7 mouse cellular contexts compared by ENCODE assay signal in the genomic region with DNA sequence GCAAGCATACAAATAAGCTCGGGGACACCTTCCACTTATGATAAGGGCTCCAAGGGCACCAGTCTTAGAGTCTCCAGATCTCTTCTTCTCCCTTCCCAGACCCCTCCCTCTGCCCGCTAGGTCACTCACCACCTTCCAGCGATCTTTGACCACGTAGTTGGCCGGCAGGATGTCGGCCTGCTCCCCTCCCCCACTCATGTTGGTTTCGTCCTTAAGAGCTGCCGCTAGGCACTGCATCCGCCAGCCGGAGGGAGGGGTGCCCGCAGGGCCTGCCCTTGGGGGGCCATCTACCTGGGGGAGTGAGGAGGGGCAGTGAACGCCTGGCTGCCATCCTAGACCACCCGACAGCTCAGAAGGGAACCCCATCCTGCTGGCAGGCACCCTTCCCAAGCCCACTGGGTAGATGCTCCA. TPM values are rescaled to one million over a fixed set of nuclear protein-coding genes. Genes with fewer than 3 reads are reported as not detected.
DNase-seq lines count a peak whose midpoint lies in the region; ATAC-seq and TF ChIP-seq lines count a peak whose summit lies in the region.

No protein-coding gene starts in this region.

- H3K9ac ChIP-seq in hindbrain, embryonic 14.5 days, result peak overlapping the region; percentile 60
- no peak overlapping the region for H3K9ac ChIP-seq in limb, embryonic 14.5 days (ENCODE audit: low read depth, low read length, severe bottlenecking)

- no peaks in the 10 kb centered on the region for H3K36me3 ChIP-seq in spleen, adult 2 months (ENCODE audit: control insufficient read depth, insufficient read depth, low read length)
- peaks cover 31% of the 10 kb centered on the region for H3K36me3 ChIP-seq in hindbrain, embryonic 14.5 days (replicated peaks; ENCODE audit: control insufficient read depth, insufficient read depth)
- no peaks in the 10 kb centered on the region for H3K36me3 ChIP-seq in limb, embryonic 14.5 days (ENCODE audit: control insufficient read depth, insufficient read depth, low read length)
- H3K36me3 ChIP-seq in thymus, adult 2 months (ENCODE audit: control insufficient read depth, insufficient read depth, low read length), result no peaks in the 10 kb centered on the region

- H3K4me3 ChIP-seq in spleen, adult 2 months (ENCODE audit: extremely low read depth, insufficient read depth, insufficient read length), result peak overlapping the region; percentile 51
- peak overlapping the region; percentile 31 for H3K4me3 ChIP-seq in hindbrain, embryonic 14.5 days (replicated peaks; ENCODE audit: low read length)
- peak overlapping the region; percentile 22 for H3K4me3 ChIP-seq in limb, embryonic 14.5 days (replicated peaks; ENCODE audit: low read length)
- no peak overlapping the region for H3K4me3 ChIP-seq in thymus, adult 2 months (ENCODE audit: control insufficient read depth, insufficient read depth, low read length)

- H3K4me2 ChIP-seq in hindbrain, embryonic 14.5 days (replicated peaks), result peak overlapping the region; percentile 77
- peak overlapping the region; percentile 43 for H3K4me2 ChIP-seq in limb, embryonic 14.5 days (replicated peaks; ENCODE audit: low read depth, low read length, severe bottlenecking)

- peaks cover 11% of the 10 kb centered on the region for H3K27me3 ChIP-seq in spleen, adult 2 months (ENCODE audit: control insufficient read depth, insufficient read depth, low read length)
- no peaks in the 10 kb centered on the region for H3K27me3 ChIP-seq in hindbrain, embryonic 14.5 days (ENCODE audit: control insufficient read depth, insufficient read depth, low read length)
- peaks cover 63% of the 10 kb centered on the region for H3K27me3 ChIP-seq in limb, embryonic 14.5 days (ENCODE audit: control insufficient read depth, insufficient read depth, low read length)
- H3K27me3 ChIP-seq in thymus, adult 2 months (ENCODE audit: control insufficient read depth, insufficient read depth, low read length), result peaks cover 26% of the 10 kb centered on the region

- no peaks in the 10 kb centered on the region for H3K9me3 ChIP-seq in hindbrain, embryonic 14.5 days (ENCODE audit: control insufficient read depth, low read length)
- no peaks in the 10 kb centered on the region for H3K9me3 ChIP-seq in limb, embryonic 14.5 days (ENCODE audit: control insufficient read depth, low read length)

- no peak overlapping the region; the same call in 1 of the 2 replicates for H3K27ac ChIP-seq in spleen, adult 2 months (ENCODE audit: insufficient read depth, low read length)
- no peak overlapping the region for H3K27ac ChIP-seq in hindbrain, embryonic 14.5 days
- H3K27ac ChIP-seq in limb, embryonic 14.5 days (replicated peaks; ENCODE audit: low read depth, low read length), result no peak overlapping the region
- H3K27ac ChIP-seq in thymus, adult 2 months (ENCODE audit: control insufficient read depth, insufficient read depth, low read length), result no peak overlapping the region

- WGBS in spleen, adult 2 months, result 2% methylated on average over 13 of the region's 13 CpGs
- WGBS in hindbrain, embryonic 14.5 days, result under 1% methylated on average over 13 of the region's 13 CpGs
- WGBS in limb, embryonic 14.5 days, result 2% methylated on average over 13 of the region's 13 CpGs
- WGBS in thymus, adult 2 months, result 3% methylated on average over 13 of the region's 13 CpGs

- TF ChIP-seq POLR2A in spleen, adult 2 months (IDR thresholded peaks at IDR 0.05; ENCODE audit: low read depth, low read length), result no peak
- no peak for TF ChIP-seq POLR2A in limb, embryonic 14.5 days (IDR thresholded peaks at IDR 0.05; ENCODE audit: borderline replicate concordance, extremely low read depth, insufficient read depth, insufficient read length)
- TF ChIP-seq POLR2A in thymus, adult 2 months (IDR thresholded peaks at IDR 0.05; ENCODE audit: control insufficient read depth, extremely low read depth, insufficient read depth, low read length, poor library complexity), result no peak

- TF ChIP-seq CTCF in spleen, adult 2 months (IDR thresholded peaks at IDR 0.05; ENCODE audit: extremely low read depth, insufficient read depth, insufficient read length, insufficient replicate concordance), result no peak
- no peak for TF ChIP-seq CTCF in thymus, adult 2 months (IDR thresholded peaks at IDR 0.05; ENCODE audit: borderline replicate concordance, control insufficient read depth, extremely low read depth, insufficient read depth, low read length, poor library complexity)

- H3K4me1 ChIP-seq in spleen, adult 2 months (ENCODE audit: control insufficient read depth, insufficient read depth, insufficient read length), result peaks cover 5% of the 10 kb centered on the region
- peaks cover 37% of the 10 kb centered on the region for H3K4me1 ChIP-seq in hindbrain, embryonic 14.5 days (replicated peaks; ENCODE audit: control insufficient read depth, insufficient read depth, low read length)
- H3K4me1 ChIP-seq in limb, embryonic 14.5 days (ENCODE audit: control insufficient read depth, insufficient read depth, low read length), result peaks cover 3% of the 10 kb centered on the region; the same call in 1 of the 2 replicates
- H3K4me1 ChIP-seq in thymus, adult 2 months (replicated peaks; ENCODE audit: control insufficient read depth, insufficient read depth, low read length), result no peaks in the 10 kb centered on the region; the same call in none of the 2 replicates

- DNase-seq in spleen, adult 2 months (ENCODE audit: low read depth in 1 of 2, low spot score in 2 of 2), result peak; percentile 4 to 24
- DNase-seq in spleen, postnatal 14 days (ENCODE audit: low spot score in 2 of 2), result no peak
- peak; percentile 58 to 70 for DNase-seq in cerebellum, postnatal 14 days
- no peak for DNase-seq in hindbrain, embryonic 14.5 days (ENCODE audit: low spot score)
- DNase-seq in limb, embryonic 14.5 days (ENCODE audit: low spot score), result no peak
- peak; percentile 78 to 91 for DNase-seq in natural killer cell, adult 2 months (ENCODE audit: low spot score in 2 of 2)
- DNase-seq in thymus, adult 2 months, result no peak

- ATAC-seq in hindbrain, embryonic 14.5 days (ENCODE audit: low FRiP score), result peak; percentile 12; the same call in 1 of the 2 replicates
- ATAC-seq in limb, embryonic 14.5 days (ENCODE audit: low FRiP score, low read depth), result no peak

RNA-seq across cellular contexts. Expression of gene Ttbk1, which starts 3.4 kb away (rescaled TPM):
- polyA plus RNA-seq in spleen, adult 2 months (2012; rRNA removed), result 0.82 and 0.89 TPM in 2 replicates
- polyA plus RNA-seq in hindbrain, embryonic 14.5 days (2014; fragmentation: Nextera tagmentation; extraction: Ambion mirVana), result 6.5 and 7.7 TPM in 2 replicates
- 0.31 and 0.49 TPM in 2 replicates for polyA plus RNA-seq in limb, embryonic 14.5 days (2012; rRNA removed)
- 0.06 and 0.12 TPM in 2 replicates for polyA plus RNA-seq in limb, embryonic 14.5 days (2014; fragmentation: Nextera tagmentation; extraction: Ambion mirVana)
- 1.0 and 1.1 TPM in 2 replicates for polyA plus RNA-seq in thymus, adult 2 months (2012; rRNA removed)

RNA-seq across cellular contexts. Expression of gene Dnph1, which starts 12.5 kb away (rescaled TPM):
- 2.3 and 3.6 TPM in 2 replicates for polyA plus RNA-seq in spleen, adult 2 months (2012; rRNA removed)
- 16.0 and 16.6 TPM in 2 replicates for polyA plus RNA-seq in hindbrain, embryonic 14.5 days (2014; fragmentation: Nextera tagmentation; extraction: Ambion mirVana)
- 23.8 and 30.0 TPM in 2 replicates for polyA plus RNA-seq in limb, embryonic 14.5 days (2012; rRNA removed)
- polyA plus RNA-seq in limb, embryonic 14.5 days (2014; fragmentation: Nextera tagmentation; extraction: Ambion mirVana), result 34.5 and 37.6 TPM in 2 replicates
- polyA plus RNA-seq in thymus, adult 2 months (2012; rRNA removed), result 14.0 and 17.7 TPM in 2 replicates

RNA-seq across cellular contexts. Expression of gene Slc22a7, which starts 45.8 kb away (rescaled TPM):
- 0.07 TPM in 1 of 2 replicates, not detected in the other for polyA plus RNA-seq in spleen, adult 2 months (2012; rRNA removed)
- polyA plus RNA-seq in hindbrain, embryonic 14.5 days (2014; fragmentation: Nextera tagmentation; extraction: Ambion mirVana), result not detected in 2 replicates
- not detected in 2 replicates for polyA plus RNA-seq in limb, embryonic 14.5 days (2012; rRNA removed)
- polyA plus RNA-seq in limb, embryonic 14.5 days (2014; fragmentation: Nextera tagmentation; extraction: Ambion mirVana), result not detected in 2 replicates
- 1.2 and 3.3 TPM in 2 replicates for polyA plus RNA-seq in thymus, adult 2 months (2012; rRNA removed)

RNA-seq across cellular contexts. Expression of gene Crip3, which starts 55.3 kb away (rescaled TPM):
- polyA plus RNA-seq in spleen, adult 2 months (2012; rRNA removed), result 8.9 and 10.0 TPM in 2 replicates
- polyA plus RNA-seq in hindbrain, embryonic 14.5 days (2014; fragmentation: Nextera tagmentation; extraction: Ambion mirVana), result 1.4 and 2.2 TPM in 2 replicates
- polyA plus RNA-seq in limb, embryonic 14.5 days (2012; rRNA removed), result 4.5 and 6.8 TPM in 2 replicates
- 1.4 and 3.1 TPM in 2 replicates for polyA plus RNA-seq in limb, embryonic 14.5 days (2014; fragmentation: Nextera tagmentation; extraction: Ambion mirVana)
- polyA plus RNA-seq in thymus, adult 2 months (2012; rRNA removed), result 348 and 429 TPM in 2 replicates

Comparison
In these comparisons a context has a peak if more than half of its experiments do, and no peak if none do; other contexts are left out.
1. DNase-seq: peak in spleen, adult 2 months (2 of 2), cerebellum, postnatal 14 days (2 of 2) and natural killer cell, adult 2 months (2 of 2); none in spleen, postnatal 14 days (0 of 2), hindbrain, embryonic 14.5 days (single experiment), limb, embryonic 14.5 days (single experiment) and thymus, adult 2 months (single experiment).